Mouse (Mus musculus) embryonic facial prominence, embryonic 15.5 days (tissue): Measurements from ENCODE around the gene Enpp6. TPM values are rescaled to one million over a fixed set of nuclear protein-coding genes. Genes with fewer than 3 reads are reported as not detected.
A peak's percentile ranks its signal among the peaks of the same experiment; 100 is the strongest.

ENCODE experiments used
- ATAC-seq: fragments of 200-750 bp; cut with Nextera tagmentation; 2 replicates; pipeline ENCODE4 v1.8.0; 2017; ENCODE audit warnings: low read depth, moderate TSS enrichment; ENCODE audit not compliant: insufficient number of reproducible peaks, low FRiP score, low TSS enrichment
- H3K27ac ChIP-seq: fragments of 300-500 bp; sonication (generic); replicated peaks from 2 replicates; pipeline ENCODE4 v1.5.1; 2015; ENCODE audit warnings: mild to moderate bottlenecking, inconsistent platforms
- H3K27me3 ChIP-seq: fragments of 300-500 bp; sonication (generic); 2 replicates; pipeline ENCODE4 v1.6.1; 2015; ENCODE audit warnings: inconsistent platforms
- H3K36me3 ChIP-seq: fragments of 300-500 bp; sonication (generic); 2 replicates; pipeline ENCODE4 v1.6.1; 2015; ENCODE audit warnings: mild to moderate bottlenecking, inconsistent platforms
- H3K4me1 ChIP-seq: fragments of 300-500 bp; sonication (generic); 2 replicates; pipeline ENCODE4 v1.6.1; 2015; ENCODE audit warnings: inconsistent platforms
- H3K4me2 ChIP-seq: fragments of 300-500 bp; sonication (generic); replicated peaks from 2 replicates; pipeline ENCODE4 v1.6.1; 2015; ENCODE audit warnings: mild to moderate bottlenecking, inconsistent platforms
- H3K4me3 ChIP-seq: fragments of 300-500 bp; sonication (generic); replicated peaks from 2 replicates; pipeline ENCODE4 v1.5.1; 2015; ENCODE audit warnings: mild to moderate bottlenecking, inconsistent platforms
- H3K9ac ChIP-seq: fragments of 300-500 bp; sonication (generic); 2 replicates; pipeline ENCODE4 v1.6.1; 2015; ENCODE audit warnings: inconsistent platforms
- H3K9me3 ChIP-seq: fragments of 300-500 bp; sonication (generic); replicated peaks from 2 replicates; pipeline ENCODE4 v1.6.1; 2016; ENCODE audit warnings: inconsistent platforms
- WGBS: fragments of 180-500 bp; shearing (Covaris S2); methylation state at CpG from one replicate; pipeline ENCODE4 v1.1.7; 2015; 5-methylcytosine and 5-hydroxymethylcytosine counted together
- polyA plus RNA-seq: library from polyadenylated mRNA; unstranded; fragments of >200 nt; fragmentation: Nextera tagmentation; extraction: Ambion mirVana; gene quantifications from 2 replicates; pipeline ENCODE4 v1.2.1, GENCODE M21; 2015

Gene Enpp6
- polyA plus RNA-seq, 1 experiment from 2014 or later, result 3.1 TPM

- no peaks in the 10 kb centered on the region for H3K36me3 ChIP-seq
- WGBS, result 77% methylated on average over 3 of the region's 3 CpGs
- H3K9me3 ChIP-seq, result no peaks in the 10 kb centered on the region
- H3K4me1 ChIP-seq, result no peaks in the 10 kb centered on the region
- H3K4me3 ChIP-seq, result no peak overlapping the region
- H3K9ac ChIP-seq, result no peak overlapping the region
- ATAC-seq, result no peak
- no peak overlapping the region for H3K4me2 ChIP-seq
- H3K27ac ChIP-seq, result no peak overlapping the region
- H3K27me3 ChIP-seq, result no peaks in the 10 kb centered on the region
Measured at GRCm38 (mm10) chr8:47069634-47070033, 82.9 kb downstream of the Enpp6 start.

GRCm38 (mm10) chr8:47072001-47072400 lies 85.3 kb downstream of the Enpp6 start:
- no peaks in the 10 kb centered on the region for H3K9me3 ChIP-seq

GRCm38 (mm10) chr8:47075941-47076555 lies 89.4 kb downstream of the Enpp6 start:
- Histone ChIP-seq H3K36me3 (no peaks in the 10 kb centered on the region), H3K4me2 (no peak overlapping the region), H3K27me3 (no peaks in the 10 kb centered on the region), H3K9ac (no peak overlapping the region), H3K4me1 (no peaks in the 10 kb centered on the region), H3K4me3 (no peak overlapping the region), H3K27ac (no peak overlapping the region), H3K9me3 (no peaks in the 10 kb centered on the region)
- 49% methylated on average over 6 of the region's 6 CpGs for WGBS
- no peak for ATAC-seq

More at GRCm38 (mm10) chr8:47072001-47072400, 85.3 kb downstream of the Enpp6 start:
- H3K9ac ChIP-seq, result no peak overlapping the region
- H3K4me2 ChIP-seq, result no peak overlapping the region
- no peaks in the 10 kb centered on the region for H3K36me3 ChIP-seq
- H3K27ac ChIP-seq, result no peak overlapping the region
- H3K4me3 ChIP-seq, result no peak overlapping the region
- H3K27me3 ChIP-seq, result no peaks in the 10 kb centered on the region
- WGBS, result 88% methylated on average over 5 of the region's 5 CpGs
- H3K4me1 ChIP-seq, result no peaks in the 10 kb centered on the region
- no peak for ATAC-seq

- H3K27ac ChIP-seq, result no peak overlapping the region
Measured at GRCm38 (mm10) chr8:47080037-47080436, 93.3 kb downstream of the Enpp6 start.

GRCm38 (mm10) chr8:47082201-47083027 lies 95.7 kb downstream of the Enpp6 start:
- H3K4me1 ChIP-seq, result peaks cover 12% of the 10 kb centered on the region
- peak; percentile 34; the same call in 1 of the 2 replicates for ATAC-seq
- no peaks in the 10 kb centered on the region for H3K27me3 ChIP-seq
- peak overlapping the region; percentile 25 for H3K4me3 ChIP-seq
- H3K36me3 ChIP-seq, result no peaks in the 10 kb centered on the region
- no peak overlapping the region for H3K9ac ChIP-seq
- WGBS, result 39% methylated on average over 22 of the region's 22 CpGs
- peak overlapping the region; percentile 84 for H3K27ac ChIP-seq
- no peaks in the 10 kb centered on the region for H3K9me3 ChIP-seq
- H3K4me2 ChIP-seq, result peak overlapping the region; percentile 47

More at GRCm38 (mm10) chr8:47080037-47080436, 93.3 kb downstream of the Enpp6 start:
- H3K9me3 ChIP-seq, result no peaks in the 10 kb centered on the region
- ATAC-seq, result no peak
- no peaks in the 10 kb centered on the region for H3K36me3 ChIP-seq
- H3K4me2 ChIP-seq, result no peak overlapping the region
- WGBS, result 44% methylated on average over 4 of the region's 4 CpGs
- H3K4me1 ChIP-seq, result peaks cover 12% of the 10 kb centered on the region
- no peaks in the 10 kb centered on the region for H3K27me3 ChIP-seq
- no peak overlapping the region for H3K4me3 ChIP-seq
- no peak overlapping the region for H3K9ac ChIP-seq

GRCm38 (mm10) chr8:47090021-47090420 lies 103.3 kb downstream of the Enpp6 start:
- H3K27me3 ChIP-seq, result no peaks in the 10 kb centered on the region
- H3K9ac ChIP-seq, result no peak overlapping the region
- ATAC-seq, result no peak
- H3K27ac ChIP-seq, result no peak overlapping the region
- H3K4me1 ChIP-seq, result no peaks in the 10 kb centered on the region
- H3K36me3 ChIP-seq, result no peaks in the 10 kb centered on the region
- H3K4me2 ChIP-seq, result no peak overlapping the region
- no peaks in the 10 kb centered on the region for H3K9me3 ChIP-seq
- 72% methylated on average over 8 of the region's 8 CpGs for WGBS
- H3K4me3 ChIP-seq, result no peak overlapping the region

GRCm38 (mm10) chr8:47105617-47106016 lies 118.9 kb downstream of the Enpp6 start:
- H3K27ac ChIP-seq, result no peak overlapping the region
- 76% methylated on average over 2 of the region's 2 CpGs for WGBS
- H3K9ac ChIP-seq, result no peak overlapping the region
- no peak for ATAC-seq
- H3K9me3 ChIP-seq, result no peaks in the 10 kb centered on the region
- H3K4me2 ChIP-seq, result no peak overlapping the region
- no peaks in the 10 kb centered on the region for H3K4me1 ChIP-seq
- no peak overlapping the region for H3K4me3 ChIP-seq
- no peaks in the 10 kb centered on the region for H3K27me3 ChIP-seq
- no peaks in the 10 kb centered on the region for H3K36me3 ChIP-seq

GRCm38 (mm10) chr8:47114133-47114796 lies 127.6 kb downstream of the Enpp6 start:
- H3K27ac ChIP-seq, result no peak overlapping the region
- WGBS, result 59% methylated on average over 17 of the region's 17 CpGs
- ATAC-seq, result no peak
- H3K27me3 ChIP-seq, result no peaks in the 10 kb centered on the region
- H3K9me3 ChIP-seq, result no peaks in the 10 kb centered on the region
- 0 out of 2 replicates have a peak, but pooled peaks cover 6% of the 10 kb centered on the region for H3K4me1 ChIP-seq
- H3K4me2 ChIP-seq, result no peak overlapping the region
- H3K9ac ChIP-seq, result no peak overlapping the region
- H3K36me3 ChIP-seq, result no peaks in the 10 kb centered on the region
- H3K4me3 ChIP-seq, result no peak overlapping the region

- 0 out of 2 replicates have a peak, but pooled peaks cover 6% of the 10 kb centered on the region for H3K4me1 ChIP-seq
- no peak for ATAC-seq
- H3K4me2 ChIP-seq, result no peak overlapping the region
- no peak overlapping the region for H3K27ac ChIP-seq
- no peaks in the 10 kb centered on the region for H3K36me3 ChIP-seq
- H3K9me3 ChIP-seq, result no peaks in the 10 kb centered on the region
- H3K4me3 ChIP-seq, result no peak overlapping the region
- WGBS, result 59% methylated on average over 4 of the region's 4 CpGs
- no peaks in the 10 kb centered on the region for H3K27me3 ChIP-seq
- H3K9ac ChIP-seq, result no peak overlapping the region
Measured at GRCm38 (mm10) chr8:47117336-47117735, 130.6 kb downstream of the Enpp6 start.

- Histone ChIP-seq H3K4me3 (no peak overlapping the region), H3K9me3 (no peaks in the 10 kb centered on the region; the same call in 1 of the 2 replicates), H3K27ac (no peak overlapping the region), H3K4me1 (no peaks in the 10 kb centered on the region), H3K27me3 (no peaks in the 10 kb centered on the region), H3K9ac (no peak overlapping the region), H3K4me2 (no peak overlapping the region), H3K36me3 (no peaks in the 10 kb centered on the region)
- WGBS, result 48% methylated on average over 1 of the region's 1 CpGs
- no peak for ATAC-seq
Measured at GRCm38 (mm10) chr8:47119895-47120294, 133.2 kb downstream of the Enpp6 start.

GRCm38 (mm10) chr8:47128859-47129258 lies 142.2 kb downstream of the Enpp6 start:
- Histone ChIP-seq H3K9ac (no peak overlapping the region), H3K4me3 (no peak overlapping the region), H3K4me1 (no peaks in the 10 kb centered on the region), H3K27ac (no peak overlapping the region), H3K9me3 (no peaks in the 10 kb centered on the region; the same call in 1 of the 2 replicates), H3K27me3 (no peaks in the 10 kb centered on the region), H3K4me2 (no peak overlapping the region), H3K36me3 (no peaks in the 10 kb centered on the region)
- ATAC-seq, result no peak
- 88% methylated on average over 1 of the region's 1 CpGs for WGBS
